13 mouse cellular contexts compared by ENCODE assay signal in genomic region chr16:33576271-33577189, GRCm38 (mm10). TPM values are rescaled to one million over a fixed set of nuclear protein-coding genes. Genes with fewer than 3 reads are reported as not detected.
DNase-seq lines count a peak whose midpoint lies in the region; ATAC-seq and TF ChIP-seq lines count a peak whose summit lies in the region.
"Had no signal": no experiment of that assay in that cellular context is flagged by ENCODE, and none has a peak within 500 bp of the region (broad histone marks: within the 10 kb centered on the region; RNA-seq: fewer than 3 reads in every experiment).

No protein-coding gene starts in this region.

- H3K4me2 ChIP-seq in forebrain, embryonic 16.5 days (ENCODE audit: low read length): no peak overlapping the region
- no peak overlapping the region for H3K4me2 ChIP-seq in forebrain, postnatal 0 days (ENCODE audit: low read depth)
- no peak overlapping the region for H3K4me2 ChIP-seq in midbrain, postnatal 0 days (ENCODE audit: low read depth, low read length, poor library complexity, severe bottlenecking)
- 0 out of 2 replicates have a peak overlapping the region, but pooled peaks have one; percentile 5 for H3K4me2 ChIP-seq in limb, embryonic 15.5 days

- no peaks in the 10 kb centered on the region for H3K36me3 ChIP-seq in forebrain, embryonic 16.5 days (ENCODE audit: control insufficient read depth, insufficient read depth)
- no peaks in the 10 kb centered on the region for H3K36me3 ChIP-seq in forebrain, postnatal 0 days (ENCODE audit: insufficient read depth)
- H3K36me3 ChIP-seq in midbrain, embryonic 10.5 days: no peaks in the 10 kb centered on the region
- H3K36me3 ChIP-seq in midbrain, postnatal 0 days (ENCODE audit: insufficient read depth, low read length): no peaks in the 10 kb centered on the region
- H3K36me3 ChIP-seq in limb, embryonic 15.5 days: no peaks in the 10 kb centered on the region

- H3K4me3 ChIP-seq in forebrain, embryonic 16.5 days (replicated peaks; ENCODE audit: low read length): no peak overlapping the region
- H3K4me3 ChIP-seq in forebrain, postnatal 0 days (ENCODE audit: low read depth, low read length): no peak overlapping the region
- no peak overlapping the region for H3K4me3 ChIP-seq in midbrain, embryonic 10.5 days
- no peak overlapping the region for H3K4me3 ChIP-seq in midbrain, postnatal 0 days (ENCODE audit: low read depth, low read length)
- peak overlapping the region; percentile 40 for H3K4me3 ChIP-seq in gastrocnemius, adult 2 months
- H3K4me3 ChIP-seq in limb, embryonic 15.5 days: no peak overlapping the region
- H3K4me3 ChIP-seq: left cerebral cortex, adult 2 months; megakaryocyte, embryonic 14.5 days had no signal

- H3K9ac ChIP-seq in forebrain, embryonic 16.5 days (replicated peaks; ENCODE audit: low read depth, low read length): no peak overlapping the region
- no peak overlapping the region for H3K9ac ChIP-seq in forebrain, postnatal 0 days
- no peak overlapping the region for H3K9ac ChIP-seq in midbrain, postnatal 0 days (replicated peaks; ENCODE audit: low read length, poor library complexity, severe bottlenecking)
- H3K9ac ChIP-seq in limb, embryonic 15.5 days: no peak overlapping the region

- H3K27me3 ChIP-seq in forebrain, embryonic 16.5 days (replicated peaks; ENCODE audit: control insufficient read depth, insufficient read depth, low read length): no peaks in the 10 kb centered on the region
- no peaks in the 10 kb centered on the region for H3K27me3 ChIP-seq in forebrain, postnatal 0 days (ENCODE audit: insufficient read depth, low read length)
- H3K27me3 ChIP-seq in midbrain, embryonic 10.5 days (ENCODE audit: low read depth, poor library complexity, severe bottlenecking): no peaks in the 10 kb centered on the region
- H3K27me3 ChIP-seq in midbrain, postnatal 0 days (ENCODE audit: insufficient read depth, low read length): no peaks in the 10 kb centered on the region
- no peaks in the 10 kb centered on the region for H3K27me3 ChIP-seq in limb, embryonic 15.5 days
- H3K27me3 ChIP-seq: CH12.LX had no signal

- no peak for DNase-seq in forebrain, postnatal 0 days
- DNase-seq in midbrain, embryonic 10.5 days (ENCODE audit: low spot score): no peak
- no peak for DNase-seq in midbrain, postnatal 0 days (ENCODE audit: low spot score)
- DNase-seq in gastrocnemius, adult 2 months: peak; percentile 84
- no peak for DNase-seq in right cerebral cortex, postnatal 14 days
- DNase-seq in spleen, postnatal 10 days (ENCODE audit: low spot score in 2 of 2): no peak
- DNase-seq: cerebellum, adult 11-12 months; right cerebral cortex, postnatal 25 days had no signal

- intact Hi-C loops in gastrocnemius, adult 2 months (cut with DNase I): no loop called here

- H3K4me1 ChIP-seq in forebrain, embryonic 16.5 days (replicated peaks; ENCODE audit: control insufficient read depth, insufficient read depth, low read length): peaks cover 7% of the 10 kb centered on the region
- H3K4me1 ChIP-seq in forebrain, postnatal 0 days (ENCODE audit: insufficient read depth): no peaks in the 10 kb centered on the region
- peaks cover 33% of the 10 kb centered on the region for H3K4me1 ChIP-seq in midbrain, embryonic 10.5 days
- no peaks in the 10 kb centered on the region for H3K4me1 ChIP-seq in midbrain, postnatal 0 days (ENCODE audit: insufficient read depth, low read length)
- peaks cover 34% of the 10 kb centered on the region for H3K4me1 ChIP-seq in limb, embryonic 15.5 days

- no peaks in the 10 kb centered on the region; the same call in 1 of the 2 replicates for H3K9me3 ChIP-seq in forebrain, embryonic 16.5 days (ENCODE audit: control insufficient read depth, low read length)
- no peaks in the 10 kb centered on the region for H3K9me3 ChIP-seq in forebrain, postnatal 0 days (ENCODE audit: low read length)
- peaks cover 4% of the 10 kb centered on the region; the same call in 1 of the 2 replicates for H3K9me3 ChIP-seq in midbrain, embryonic 10.5 days (replicated peaks)
- no peaks in the 10 kb centered on the region for H3K9me3 ChIP-seq in midbrain, postnatal 0 days (ENCODE audit: low read length)
- H3K9me3 ChIP-seq in limb, embryonic 15.5 days: no peaks in the 10 kb centered on the region

- peak; percentile 31 for ATAC-seq in forebrain, embryonic 16.5 days
- ATAC-seq in forebrain, postnatal 0 days: no peak; the same call in 1 of the 2 replicates
- ATAC-seq in midbrain, postnatal 0 days (ENCODE audit: low FRiP score): no peak
- no peak; the same call in 1 of the 2 replicates for ATAC-seq in limb, embryonic 15.5 days (ENCODE audit: insufficient number of reproducible peaks, low FRiP score, low TSS enrichment, low read depth)

- TF ChIP-seq CTCF in forebrain, postnatal 0 days (IDR thresholded peaks at IDR 0.05; ENCODE audit: low read depth): no peak
- no peak for TF ChIP-seq CTCF in midbrain, postnatal 0 days (IDR thresholded peaks at IDR 0.05)
- no peak for TF ChIP-seq CTCF in gastrocnemius, adult 2 months (IDR thresholded peaks at IDR 0.05)

- WGBS in forebrain, embryonic 16.5 days: 80% methylated on average over 36 of the region's 36 CpGs
- WGBS in forebrain, postnatal 0 days: 75% methylated on average over 36 of the region's 36 CpGs
- 78% methylated on average over 36 of the region's 36 CpGs for WGBS in midbrain, embryonic 10.5 days
- 76% methylated on average over 36 of the region's 36 CpGs for whole genome bisulfite sequencing in midbrain, postnatal 0 days
- 75% methylated on average over 36 of the region's 36 CpGs for WGBS in limb, embryonic 15.5 days

- no peak overlapping the region for H3K27ac ChIP-seq in forebrain, embryonic 16.5 days (ENCODE audit: low read length)
- no peak overlapping the region for H3K27ac ChIP-seq in forebrain, postnatal 0 days (ENCODE audit: low read depth, low read length)
- H3K27ac ChIP-seq in midbrain, embryonic 10.5 days (replicated peaks): peak overlapping the region; percentile 74
- H3K27ac ChIP-seq in midbrain, postnatal 0 days (ENCODE audit: low read depth, low read length): no peak overlapping the region
- peak overlapping the region; percentile 80 for H3K27ac ChIP-seq in gastrocnemius, adult 2 months
- H3K27ac ChIP-seq in limb, embryonic 15.5 days: peak overlapping the region; percentile 38
- H3K27ac ChIP-seq: left cerebral cortex, adult 2 months had no signal

RNA-seq across cellular contexts. Expression of gene Slc12a8, which starts 59.4 kb away (rescaled TPM):
- 0.92 and 1.1 TPM in 2 replicates for polyA plus RNA-seq in forebrain, embryonic 16.5 days (2015; fragmentation: Nextera tagmentation; extraction: Ambion mirVana)
- total RNA-seq in forebrain, postnatal 0 days (2014; rRNA removed): 1.1 and 2.1 TPM in 2 replicates
- 1.1 and 1.4 TPM in 2 replicates for polyA plus RNA-seq in forebrain, postnatal 0 days (2015; fragmentation: Nextera tagmentation; extraction: Ambion mirVana)
- 1.5 and 1.9 TPM in 2 replicates for polyA plus RNA-seq in midbrain, embryonic 10.5 days (2016; fragmentation: Nextera tagmentation; extraction: Ambion mirVana)
- total RNA-seq in midbrain, postnatal 0 days (2014; rRNA removed): 0.71 and 0.94 TPM in 2 replicates
- polyA plus RNA-seq in midbrain, postnatal 0 days (2015; fragmentation: Nextera tagmentation; extraction: Ambion mirVana): 1.1 and 1.3 TPM in 2 replicates
- total RNA-seq in gastrocnemius, adult 2 months (2021): under 1 TPM; 0.15 to 0.47 TPM
- polyA plus RNA-seq in limb, embryonic 15.5 days (2015; fragmentation: Nextera tagmentation; extraction: Ambion mirVana): 0.72 and 1.1 TPM in 2 replicates

Comparison
In these comparisons a context has a peak if more than half of its experiments do, and no peak if none do; other contexts are left out.
1. H3K27ac ChIP-seq: peak in midbrain, embryonic 10.5 days (single experiment), gastrocnemius, adult 2 months (single experiment) and limb, embryonic 15.5 days (single experiment); none in forebrain, embryonic 16.5 days (single experiment), forebrain, postnatal 0 days (single experiment) and midbrain, postnatal 0 days (single experiment).